Mouse (Mus musculus): ENCODE measurements at regions not wholly inside any gene's neighbourhood (a gene's known extent, or its start where the extent isn't known, plus 50 kb on each side); places are given as distances from the start of the nearest gene placed in this dataset.

DNA sequence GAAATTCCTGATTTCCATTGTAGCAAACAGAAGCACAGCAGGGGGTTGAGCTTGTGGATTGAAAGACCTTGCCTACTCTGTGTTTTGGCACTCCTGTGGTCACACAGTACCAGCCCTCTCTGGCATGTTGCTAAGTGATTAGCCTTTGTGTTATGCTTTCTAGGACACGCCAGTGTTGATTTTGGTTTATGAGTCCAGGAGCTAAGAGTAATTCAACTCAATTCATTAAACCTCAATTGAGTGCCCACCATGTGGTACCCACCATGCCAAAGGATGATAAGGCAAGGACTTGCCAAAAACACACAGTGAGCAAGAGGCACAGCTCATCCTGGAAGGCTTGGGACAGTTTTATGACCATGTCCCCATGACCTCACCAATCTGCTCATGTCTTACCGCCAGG is 221.1 kb upstream of the Sox14 start:
- DNase-seq (ENCODE audit: low spot score) = peak; percentile 47

DNA sequence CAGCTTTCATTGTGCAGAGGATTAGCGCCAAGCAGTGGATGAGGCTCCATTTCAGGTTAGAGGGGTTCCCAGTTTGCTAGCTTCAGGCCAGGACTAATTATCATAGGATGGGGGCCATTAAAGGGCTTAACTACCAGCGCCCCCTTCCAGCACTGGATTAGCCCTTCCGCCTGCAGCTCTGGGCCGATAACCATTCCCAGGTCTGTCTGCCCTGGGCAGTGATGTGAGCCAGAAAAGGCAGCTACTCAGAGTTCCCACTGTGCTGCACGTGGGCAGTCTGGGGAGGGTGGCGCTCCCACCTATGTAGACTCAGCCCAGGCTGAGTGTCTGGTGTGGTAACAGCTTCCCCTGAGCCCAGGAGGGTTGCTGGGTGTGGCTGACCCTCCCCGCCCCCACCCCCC is 219.6 kb upstream of the Sox14 start:
- peak; percentile 55 for DNase-seq (ENCODE audit: low spot score)

DNA sequence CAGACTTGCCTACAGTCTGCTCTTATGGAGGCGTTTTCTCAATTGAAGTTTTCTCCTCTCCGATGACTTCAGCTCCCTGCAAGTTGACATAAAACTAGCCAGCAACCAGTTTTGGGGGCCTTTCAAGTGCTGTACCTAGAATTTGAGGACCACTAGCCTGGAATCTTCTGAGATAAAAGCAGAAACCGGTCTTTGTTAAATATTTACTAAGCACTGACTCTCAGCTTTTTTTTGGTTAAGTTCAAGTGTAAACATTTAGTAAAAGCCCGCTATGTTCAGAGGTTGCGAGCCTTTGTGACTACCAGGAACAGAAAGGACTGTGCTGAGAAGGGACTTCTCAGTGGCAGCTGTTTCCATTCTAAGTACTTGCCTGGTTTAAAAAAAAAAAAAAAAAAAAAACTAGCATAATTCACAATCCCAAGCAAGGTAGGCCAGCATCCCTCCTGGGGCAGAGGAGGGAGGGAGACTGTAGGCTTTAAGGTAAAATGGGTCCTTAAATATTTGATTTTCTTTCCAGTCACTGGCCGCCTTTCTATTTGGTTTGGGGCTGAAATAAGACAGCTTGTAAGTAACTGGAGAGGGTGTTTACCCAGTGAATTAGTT is 219.1 kb upstream of the Sox14 start:
- no peak for DNase-seq (ENCODE audit: low spot score)

DNA sequence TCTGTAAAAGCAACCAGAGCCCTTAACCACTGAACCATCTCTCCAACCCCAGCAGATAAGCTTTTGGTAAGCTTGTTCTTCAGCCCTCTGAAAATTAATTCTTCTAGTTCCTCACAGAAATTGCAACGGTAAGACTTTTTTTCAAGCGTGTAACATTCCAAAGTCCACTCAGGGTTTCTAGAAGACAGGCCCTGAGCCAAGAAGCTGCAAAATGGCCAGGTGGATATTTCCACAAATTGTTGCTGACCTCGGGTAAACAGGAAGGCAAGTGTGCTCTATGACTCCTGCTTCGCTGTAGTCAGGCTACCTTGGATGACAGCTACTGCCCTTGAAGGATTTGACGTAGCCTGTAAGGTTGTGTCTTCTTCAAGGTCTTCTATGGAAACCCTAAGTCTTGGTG is 195.2 kb upstream of the Sox14 start:
- no peak for DNase-seq (ENCODE audit: low spot score)

DNA sequence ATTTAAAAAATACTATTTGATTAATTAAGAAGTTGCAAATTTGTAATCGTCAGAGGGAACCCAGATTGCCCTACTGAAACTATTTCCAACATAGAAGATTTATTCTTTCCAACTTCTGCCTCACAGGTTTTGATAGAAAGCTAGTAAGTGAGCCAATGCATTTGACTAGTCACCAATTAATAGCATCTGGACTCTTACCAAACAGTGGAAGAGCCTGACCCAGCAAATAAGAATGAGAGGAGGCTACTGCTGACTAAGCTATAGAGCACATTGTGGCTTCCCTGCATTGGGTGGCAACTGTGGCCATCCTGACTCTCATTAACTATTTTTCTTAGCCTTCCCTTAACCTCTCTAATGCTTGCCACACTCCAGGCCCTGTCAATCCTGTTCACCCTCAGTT is 182.6 kb upstream of the Sox14 start:
- DNase-seq (ENCODE audit: low spot score) = no peak

DNA sequence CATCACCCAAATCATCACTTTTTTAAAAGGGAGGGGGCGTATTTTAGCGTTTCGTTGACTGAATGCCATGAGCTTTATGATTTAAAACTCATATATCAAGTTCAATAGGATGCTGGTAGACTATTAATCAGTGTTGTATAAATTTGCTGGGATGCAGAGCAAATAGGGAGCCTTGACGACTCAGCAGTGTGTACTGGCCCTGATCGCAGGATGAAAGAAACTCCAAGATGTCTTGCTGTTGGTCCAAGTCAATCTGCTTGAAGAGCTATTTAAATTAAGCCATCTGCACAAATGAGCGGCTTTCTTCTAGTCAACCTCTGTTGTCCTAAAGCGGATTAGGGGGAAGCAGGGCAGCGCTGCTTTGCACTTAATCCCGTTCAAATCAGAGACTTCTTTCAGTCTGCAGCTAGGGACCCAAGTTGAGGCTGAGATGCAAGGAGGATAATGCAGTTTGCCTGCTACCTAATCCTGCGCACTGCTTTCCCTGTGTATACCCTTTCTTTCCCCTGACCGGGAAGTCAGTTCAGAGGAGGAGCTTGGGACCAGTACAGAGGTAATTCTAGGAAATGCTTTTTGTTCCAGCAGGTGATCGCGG is 170.3 kb upstream of the Sox14 start:
- peak; percentile 45 for DNase-seq (ENCODE audit: low spot score)

DNA sequence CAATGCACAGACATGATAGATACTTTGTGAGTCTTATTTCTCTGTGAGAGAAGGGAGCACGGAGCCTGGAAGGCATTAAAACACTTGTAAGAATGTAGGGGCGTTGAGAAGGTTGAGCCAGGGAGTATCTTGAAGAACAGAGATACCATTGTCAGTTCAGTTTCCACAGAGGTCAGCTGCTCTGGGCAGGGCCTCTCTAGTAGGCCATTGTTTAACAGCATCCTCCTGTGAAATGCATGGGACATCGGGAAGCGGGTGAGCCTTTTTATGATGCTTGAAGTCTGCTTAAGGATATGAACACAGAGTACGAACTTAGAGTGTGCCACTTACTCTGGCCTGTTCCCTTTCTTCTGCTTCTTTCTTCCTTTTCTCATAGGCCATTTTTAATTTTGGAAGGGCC is 169.7 kb upstream of the Sox14 start:
- peak; percentile 31 for DNase-seq (ENCODE audit: low spot score)

DNA sequence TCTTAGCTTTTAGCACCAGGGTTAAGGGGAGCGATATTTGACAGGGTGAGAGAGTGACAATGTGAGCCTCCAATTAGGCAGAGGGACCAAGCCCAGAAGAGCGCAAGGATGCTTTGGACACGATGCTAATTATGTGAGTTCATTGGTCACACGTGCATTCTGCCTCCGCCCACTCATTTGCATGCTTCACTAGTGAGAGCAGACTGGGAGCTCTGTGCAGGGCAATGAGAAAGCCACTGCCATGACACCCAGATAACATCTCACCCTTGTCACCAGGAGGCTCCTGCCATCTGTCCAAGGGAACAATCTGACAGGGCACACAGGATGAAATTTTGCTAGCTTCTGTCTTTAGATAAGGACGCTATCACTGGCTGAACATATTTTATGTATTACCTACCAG is 165.8 kb upstream of the Sox14 start:
- DNase-seq (ENCODE audit: low spot score) = peak; percentile 13

DNA sequence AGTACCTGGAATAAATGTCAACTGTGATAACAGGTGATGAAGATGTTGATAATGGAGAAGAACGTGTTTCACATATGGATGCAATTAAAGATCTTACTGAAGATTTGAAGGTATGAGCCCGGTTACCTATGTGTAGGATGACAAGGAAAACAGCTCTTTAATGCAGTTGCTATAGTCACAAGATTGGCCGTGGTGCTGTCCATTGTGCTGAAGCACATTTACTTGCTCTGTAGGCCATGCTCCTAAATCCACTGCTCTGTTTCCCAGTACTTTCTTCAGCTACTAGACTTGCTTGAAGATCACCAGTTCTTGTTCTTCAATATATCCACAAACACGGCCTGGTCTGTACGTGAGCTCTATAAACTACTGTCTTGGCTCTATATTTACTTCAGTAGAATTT is 147.7 kb upstream of the Sox14 start:
- peak; percentile 77 for DNase-seq (ENCODE audit: low spot score)

DNA sequence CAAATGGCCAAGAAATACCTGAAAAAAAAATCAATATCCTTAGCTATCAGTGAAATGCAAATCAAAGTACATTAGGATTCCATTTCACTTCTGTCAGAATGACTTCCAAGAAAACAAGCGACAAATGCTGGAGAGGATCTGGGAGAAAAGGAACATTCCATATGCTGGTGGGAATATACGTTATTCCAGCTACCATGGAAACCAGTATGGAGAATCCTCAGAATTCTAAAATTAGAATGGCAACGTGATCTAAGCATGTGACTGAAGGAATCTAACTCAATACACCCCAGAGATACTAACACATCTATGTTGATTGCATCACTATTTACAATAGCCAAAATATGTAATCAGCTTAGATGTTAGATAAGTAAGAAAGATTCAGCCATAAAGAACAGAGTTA is 146.1 kb upstream of the Sox14 start:
- DNase-seq (ENCODE audit: low spot score) = no peak

DNA sequence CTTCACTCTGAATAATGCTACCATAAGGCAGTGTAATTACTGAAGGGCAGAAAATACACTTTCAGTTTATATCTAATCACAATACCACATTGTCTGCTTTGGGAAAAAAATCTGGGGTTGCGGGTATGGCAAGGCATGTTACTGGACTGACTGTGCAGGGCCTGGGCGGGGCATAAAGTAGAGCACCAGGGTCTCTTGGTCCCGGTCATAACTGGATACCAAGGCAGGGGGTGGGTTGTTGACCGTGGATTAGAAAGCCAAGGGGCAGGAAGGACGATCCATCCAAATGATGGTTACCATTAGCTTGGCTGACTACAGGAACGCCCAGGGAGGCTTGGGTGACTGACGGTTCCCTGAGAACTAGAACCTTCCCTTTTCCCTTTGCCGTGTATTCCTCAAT is 119.2 kb upstream of the Sox14 start:
- peak; percentile 33 for DNase-seq (ENCODE audit: low spot score)

DNA sequence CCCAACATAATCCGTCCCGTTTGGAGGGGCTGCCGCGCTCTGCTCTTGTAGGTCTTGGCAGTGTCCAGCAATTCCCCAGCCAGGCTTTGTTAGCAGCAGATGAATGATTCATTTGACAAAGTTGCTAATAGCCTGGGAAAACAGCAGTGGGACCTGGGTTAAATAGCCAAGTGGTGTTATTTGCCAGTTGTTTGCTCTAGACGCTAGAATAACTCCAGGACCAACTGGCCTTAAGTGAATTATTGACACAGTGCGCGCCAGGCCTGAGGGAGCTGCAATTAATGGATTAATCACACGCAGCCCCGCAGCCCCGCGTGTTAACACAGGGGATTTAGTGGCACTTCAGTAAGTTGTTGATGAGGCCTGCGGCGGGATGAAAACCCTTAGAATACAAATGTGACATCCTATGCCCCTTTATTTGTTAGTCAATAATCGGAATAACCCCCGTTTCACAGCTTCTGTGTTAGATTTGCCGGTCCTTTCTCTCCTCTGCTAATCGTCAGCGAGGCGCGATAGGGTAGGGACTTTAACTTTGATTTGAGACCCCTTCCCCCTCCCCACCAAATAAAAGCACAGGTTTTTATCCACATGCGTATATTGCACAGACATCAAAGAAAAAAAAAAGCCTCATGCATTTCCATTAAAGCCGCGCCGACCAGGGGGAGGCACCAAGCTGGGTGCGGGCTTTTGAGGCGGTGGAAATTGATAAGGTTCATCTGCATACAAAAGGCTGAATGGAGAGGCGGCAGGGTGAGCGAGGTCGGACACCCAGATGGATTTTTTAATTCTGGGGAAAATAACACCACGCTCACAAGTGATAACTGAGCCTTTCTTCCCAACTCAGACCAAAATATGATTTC is 118.5 kb upstream of the Sox14 start:
- peak; percentile 73 for DNase-seq (ENCODE audit: low spot score)

DNA sequence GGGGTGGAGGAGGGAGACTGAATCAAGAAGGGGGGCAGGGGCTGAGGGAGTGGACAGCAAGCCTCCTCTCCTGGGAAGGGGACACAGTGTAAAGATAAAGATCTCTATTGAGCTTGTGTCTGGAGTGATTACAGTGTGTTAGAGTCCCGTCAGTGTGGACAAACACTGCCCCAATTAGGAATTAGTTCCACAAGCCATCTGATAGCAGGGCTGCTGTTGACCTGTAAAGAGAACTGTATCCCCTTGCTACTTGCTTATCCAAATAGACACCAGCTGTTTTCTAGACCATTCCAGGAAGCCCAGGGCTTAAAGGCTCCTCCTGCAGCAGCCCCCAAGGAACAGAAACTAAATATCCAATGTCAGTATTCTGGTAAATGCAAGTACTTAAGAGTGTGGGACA is 111.4 kb upstream of the Sox14 start:
- peak; percentile 22 for DNase-seq (ENCODE audit: low spot score)

DNA sequence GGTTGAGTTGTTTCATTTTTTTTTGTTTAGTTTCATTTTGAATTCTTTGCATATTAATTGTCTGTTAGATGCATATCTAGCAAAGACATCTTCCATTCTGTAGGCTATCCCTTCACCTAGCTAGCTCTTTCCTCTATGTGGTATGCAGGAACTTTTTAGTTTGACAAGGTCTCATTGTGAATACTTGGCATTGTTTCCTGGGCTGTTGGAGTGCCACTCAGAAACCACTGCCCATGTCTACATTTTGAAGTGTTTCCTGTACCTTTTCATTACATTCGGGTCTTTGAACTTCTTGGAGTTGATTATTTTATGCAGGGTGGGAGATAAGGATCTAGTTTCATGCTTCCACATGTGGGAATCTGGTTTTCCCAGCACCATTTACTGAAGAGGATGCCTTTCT is 104.8 kb upstream of the Sox14 start:
- no peak for DNase-seq (ENCODE audit: low spot score)

DNA sequence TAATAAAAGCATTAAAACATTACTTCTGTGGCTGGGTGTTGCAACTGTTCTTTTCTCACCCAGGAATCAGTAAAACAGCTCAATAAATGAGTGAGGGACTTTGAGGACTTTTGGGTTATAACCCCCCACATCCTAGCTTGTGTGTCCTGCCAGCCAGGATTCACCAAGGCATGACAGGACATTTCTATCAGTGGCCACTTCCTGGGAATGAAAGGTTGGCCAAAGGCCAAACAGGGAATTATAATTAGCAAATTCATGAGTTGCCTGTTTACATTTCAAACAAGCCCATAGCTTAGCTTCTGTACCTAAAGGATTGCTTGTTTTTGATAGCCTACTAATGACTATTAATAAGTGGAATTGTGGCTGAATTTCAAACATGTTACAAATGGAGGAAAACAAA is 85.6 kb upstream of the Sox14 start:
- DNase-seq (ENCODE audit: low spot score) = no peak

DNA sequence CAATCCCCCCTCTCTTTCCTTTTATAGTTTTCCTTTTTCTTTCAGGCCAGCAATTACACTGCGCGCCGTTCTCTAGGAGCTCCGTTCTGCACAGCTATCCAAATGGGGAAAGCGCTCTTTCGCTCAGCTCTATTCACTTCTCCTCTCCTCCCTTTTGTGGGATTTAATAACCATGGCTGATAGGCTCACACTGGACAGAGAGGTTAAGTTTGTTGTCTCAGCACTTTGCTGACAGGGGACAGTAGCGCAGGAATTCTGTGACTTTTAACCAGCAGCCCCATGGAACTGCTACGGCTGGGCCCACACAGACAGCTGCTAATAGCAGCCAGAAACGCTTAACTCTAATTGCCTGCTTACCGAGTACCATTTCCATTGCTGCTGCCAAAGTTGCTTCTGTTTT is 78.8 kb upstream of the Sox14 start:
- DNase-seq (ENCODE audit: low spot score) = peak; percentile 47

DNA sequence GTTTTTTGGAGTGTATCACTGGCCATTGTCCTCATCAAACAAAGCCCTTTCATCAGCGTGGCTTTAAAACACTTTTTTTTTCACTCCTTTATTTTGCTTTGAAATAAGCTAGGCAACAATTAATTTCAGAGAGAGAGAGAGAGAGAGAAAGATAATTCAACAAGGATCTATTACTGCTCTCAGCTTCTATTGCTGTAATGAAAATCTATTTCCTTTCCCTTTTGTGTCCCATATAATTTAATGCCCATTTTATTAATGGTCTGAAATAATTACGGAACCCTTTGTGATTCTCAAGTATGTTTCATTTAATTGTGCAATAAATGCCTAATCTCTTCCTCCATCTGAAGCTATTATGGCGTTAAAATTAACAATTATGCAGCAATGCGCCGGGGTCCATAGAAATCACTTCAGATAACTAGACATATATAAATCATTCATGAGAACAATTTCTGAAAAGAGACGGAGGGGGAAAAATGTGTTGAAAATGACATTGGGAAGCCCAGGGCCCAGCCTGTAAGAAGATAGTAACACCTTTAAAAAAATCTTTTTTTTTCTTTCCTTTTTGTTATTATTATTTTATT is 78.2 kb upstream of the Sox14 start:
- no peak for DNase-seq (ENCODE audit: low spot score)
